Mouse (Mus musculus) large intestine, adult 2 months (tissue): Measurements from ENCODE around the gene Ubb. TPM values are rescaled to one million over a fixed set of nuclear protein-coding genes. Genes with fewer than 3 reads are reported as not detected.
A peak's percentile ranks its signal among the peaks of the same experiment; 100 is the strongest.
"Not testable (repeated sequence)": the region's sequence is repeated elsewhere in the genome, so short reads cannot be mapped to it uniquely, and the experiment has no call there.

Experiments
- DNase-seq: peaks from one replicate; pipeline ENCODE4 v3.0.0-alpha.2; 2012; ENCODE audit warnings: low read depth, low spot score
- WGBS: fragments of 180-500 bp; shearing (Covaris S2); methylation state at CpG from one replicate; pipeline ENCODE4 v1.1.7; 2018; 5-methylcytosine and 5-hydroxymethylcytosine counted together
- polyA plus RNA-seq: library from polyadenylated mRNA; depleted of rRNA; stranded (reverse); fragments of >200 nt; gene quantifications from 2 replicates; pipeline ENCODE4 v1.2.3, GENCODE M21; 2012; rRNA removed

Gene Ubb
- 1,797 and 2,293 TPM in 2 replicates for polyA plus RNA-seq

GRCm38 (mm10) chr11:62550727-62551225 lies at the start of gene Ubb:
Ubb (plus strand) TSS chr11:62551171.
- under 1% methylated on average over 40 of the region's 40 CpGs for WGBS
- DNase-seq = peak; percentile 98

GRCm38 (mm10) chr11:62507683-62508082 lies 43.3 kb upstream of the Ubb start:
- WGBS = 84% methylated on average over 4 of the region's 4 CpGs
- DNase-seq = no peak

GRCm38 (mm10) chr11:62508365-62508764 lies 42.6 kb upstream of the Ubb start:
- WGBS = 95% methylated on average over 13 of the region's 13 CpGs
- DNase-seq = not testable (repeated sequence)

GRCm38 (mm10) chr11:62508816-62509215 lies 42.2 kb upstream of the Ubb start:
- 92% methylated on average over 5 of the region's 5 CpGs for WGBS
- not testable (repeated sequence) for DNase-seq

GRCm38 (mm10) chr11:62509571-62509970 lies 41.4 kb upstream of the Ubb start:
- no peak for DNase-seq
- 42% methylated on average over 3 of the region's 3 CpGs for WGBS

- no peak for DNase-seq
- 68% methylated on average over 5 of the region's 5 CpGs for WGBS
Measured at GRCm38 (mm10) chr11:62510956-62511355, 40.0 kb upstream of the Ubb start.

GRCm38 (mm10) chr11:62511444-62512202 lies 39.3 kb upstream of the Ubb start:
- 60% methylated on average over 13 of the region's 13 CpGs for WGBS

GRCm38 (mm10) chr11:62512529-62513080 lies 38.4 kb upstream of the Ubb start:
- WGBS = 91% methylated on average over 8 of the region's 8 CpGs
- DNase-seq = no peak

More at GRCm38 (mm10) chr11:62511444-62512202, 39.3 kb upstream of the Ubb start:
- no peak for DNase-seq

GRCm38 (mm10) chr11:62513311-62513710 lies 37.7 kb upstream of the Ubb start:
- WGBS = 79% methylated on average over 6 of the region's 6 CpGs
- no peak for DNase-seq

GRCm38 (mm10) chr11:62518991-62519390 lies 32.0 kb upstream of the Ubb start:
- 49% methylated on average over 2 of the region's 2 CpGs for WGBS
- no peak for DNase-seq

- no peak for DNase-seq
- WGBS = 34% methylated on average over 2 of the region's 2 CpGs
Measured at GRCm38 (mm10) chr11:62522283-62522682, 28.7 kb upstream of the Ubb start.

GRCm38 (mm10) chr11:62537089-62537488 lies 13.9 kb upstream of the Ubb start:
- DNase-seq = no peak
- 79% methylated on average over 8 of the region's 8 CpGs for WGBS

GRCm38 (mm10) chr11:62537590-62537989 lies 13.4 kb upstream of the Ubb start:
- WGBS = 29% methylated on average over 7 of the region's 7 CpGs
- no peak for DNase-seq

- WGBS = under 1% methylated on average over 69 of the region's 73 CpGs
- no peak for DNase-seq
Measured at GRCm38 (mm10) chr11:62538321-62539088, 12.5 kb upstream of the Ubb start.

- DNase-seq = peak; percentile 35
- 6% methylated on average over 57 of the region's 57 CpGs for WGBS
Measured at GRCm38 (mm10) chr11:62539089-62539890, 11.7 kb upstream of the Ubb start, which contains the start of gene Cenpv. Cenpv (minus strand) TSS chr11:62539261.

- no peak for DNase-seq
- WGBS = 92% methylated on average over 7 of the region's 7 CpGs
Measured at GRCm38 (mm10) chr11:62540167-62540566, 10.8 kb upstream of the Ubb start.

- no peak for DNase-seq
- WGBS = 33% methylated on average over 2 of the region's 2 CpGs
Measured at GRCm38 (mm10) chr11:62540969-62541368, 10.0 kb upstream of the Ubb start.

- WGBS = 84% methylated on average over 8 of the region's 8 CpGs
- no peak for DNase-seq
Measured at GRCm38 (mm10) chr11:62541581-62541980, 9.4 kb upstream of the Ubb start.

- no peak for DNase-seq
- WGBS = 90% methylated on average over 3 of the region's 3 CpGs
Measured at GRCm38 (mm10) chr11:62543991-62544390, 7.0 kb upstream of the Ubb start.
